Mouse (Mus musculus): Measurements from ENCODE around the gene Gm10190. TPM values are rescaled to one million over a fixed set of nuclear protein-coding genes. Genes with fewer than 3 reads are reported as not detected.

The Gm10190 gene
- not detected for polyA plus RNA-seq (2014; fragmentation: Illumina TruSeq; extraction: RNeasy Lipid Tissue Mini Kit (QIAGEN cat#74804); ENCODE audit: low read depth, low replicate concordance)

GRCm38 (mm10) chr17:80372989-80373725 lies at the start of gene Gm10190:
Gene Gm10190, minus strand, starts transcription at chr17:80373541.

Other genes starting within 250 kb of the Gm10190 start
- 152 TPM for gene Galm, start 246.1 kb downstream of the Gm10190 start, polyA plus RNA-seq (2014; fragmentation: Illumina TruSeq; extraction: RNeasy Lipid Tissue Mini Kit (QIAGEN cat#74804); ENCODE audit: low read depth, low replicate concordance)
- gene Srsf7, start 166.2 kb downstream of the Gm10190 start, polyA plus RNA-seq (2014; fragmentation: Illumina TruSeq; extraction: RNeasy Lipid Tissue Mini Kit (QIAGEN cat#74804); ENCODE audit: low read depth, low replicate concordance) = 122 TPM
- gene Ttc39d, start 166.1 kb downstream of the Gm10190 start, polyA plus RNA-seq (2014; fragmentation: Illumina TruSeq; extraction: RNeasy Lipid Tissue Mini Kit (QIAGEN cat#74804); ENCODE audit: low read depth, low replicate concordance) = 0.57 TPM
- 9.9 TPM for gene Gemin6, start 149.1 kb downstream of the Gm10190 start, polyA plus RNA-seq (2014; fragmentation: Illumina TruSeq; extraction: RNeasy Lipid Tissue Mini Kit (QIAGEN cat#74804); ENCODE audit: low read depth, low replicate concordance)
- gene Morn2, start 83.3 kb downstream of the Gm10190 start, polyA plus RNA-seq (2014; fragmentation: Illumina TruSeq; extraction: RNeasy Lipid Tissue Mini Kit (QIAGEN cat#74804); ENCODE audit: low read depth, low replicate concordance) = 41.7 TPM
- 9.3 TPM for gene Dhx57, start 83.1 kb downstream of the Gm10190 start, polyA plus RNA-seq (2014; fragmentation: Illumina TruSeq; extraction: RNeasy Lipid Tissue Mini Kit (QIAGEN cat#74804); ENCODE audit: low read depth, low replicate concordance)
- gene Arhgef33, start 66.1 kb downstream of the Gm10190 start, polyA plus RNA-seq (2014; fragmentation: Illumina TruSeq; extraction: RNeasy Lipid Tissue Mini Kit (QIAGEN cat#74804); ENCODE audit: low read depth, low replicate concordance) = 3.2 TPM
- gene Sos1, start 106.9 kb upstream of the Gm10190 start, polyA plus RNA-seq (2014; fragmentation: Illumina TruSeq; extraction: RNeasy Lipid Tissue Mini Kit (QIAGEN cat#74804); ENCODE audit: low read depth, low replicate concordance) = 34.4 TPM
- gene Cdkl4, start 204.3 kb upstream of the Gm10190 start, polyA plus RNA-seq (2014; fragmentation: Illumina TruSeq; extraction: RNeasy Lipid Tissue Mini Kit (QIAGEN cat#74804); ENCODE audit: low read depth, low replicate concordance) = 0.89 TPM